Mouse (Mus musculus): ENCODE results near the gene Gm11992. TPM values are rescaled to one million over a fixed set of nuclear protein-coding genes. Genes with fewer than 3 reads are reported as not detected.

Gene Gm11992
- polyA plus RNA-seq, 1 experiment from 2014 or later, result 0.75 TPM

GRCm38 (mm10) chr11:9047044-9047443 is 1.4 kb upstream of the Gm11992 start:
- Histone ChIP-seq H3K4me3 (no peak overlapping the region), H3K9me3 (replicated peaks) (no peaks in the 10 kb centered on the region), H3K4me1 (peaks cover 6% of the 10 kb centered on the region), H3K27ac (no peak overlapping the region), H3K27me3 (peaks cover 21% of the 10 kb centered on the region), H3K9ac (no peak overlapping the region), H3K4me2 (no peak overlapping the region), H3K36me3 (ENCODE audit: poor library complexity, severe bottlenecking) (no peaks in the 10 kb centered on the region)
- WGBS, result 83% methylated on average over 5 of the region's 5 CpGs
- no peak for ATAC-seq

- peak; percentile 84 for ATAC-seq
- no peak within 1 kb of the TSS for H3K27ac ChIP-seq
- peaks cover 6% of the 10 kb centered on the region for H3K4me1 ChIP-seq
- peak within 1 kb of the TSS; percentile 45 for H3K4me3 ChIP-seq
- H3K27me3 ChIP-seq, result peaks cover 21% of the 10 kb centered on the region
- no peaks in the 10 kb centered on the region for H3K36me3 ChIP-seq (ENCODE audit: poor library complexity, severe bottlenecking)
- no peaks in the 10 kb centered on the region for H3K9me3 ChIP-seq (replicated peaks)
- WGBS, result under 1% methylated on average over 18 of the region's 18 CpGs
- peak within 1 kb of the TSS; percentile 55 for H3K9ac ChIP-seq
- peak within 1 kb of the TSS; percentile 93 for H3K4me2 ChIP-seq
These were observed 288 bp downstream of the Gm11992 start, which contains the start of gene Sun3 for GRCm38 (mm10) chr11:9048703-9049060. TSS of gene Sun3 (minus strand) at chr11:9048991.

GRCm38 (mm10) chr11:9050241-9050640 is 1.8 kb downstream of the Gm11992 start:
- no peak for ATAC-seq
- no peak overlapping the region for H3K4me3 ChIP-seq
- peaks cover 21% of the 10 kb centered on the region for H3K27me3 ChIP-seq
- no peak overlapping the region for H3K4me2 ChIP-seq
- no peaks in the 10 kb centered on the region for H3K9me3 ChIP-seq (replicated peaks)
- no peak overlapping the region for H3K27ac ChIP-seq
- WGBS, result 81% methylated on average over 4 of the region's 4 CpGs
- H3K9ac ChIP-seq, result no peak overlapping the region
- peaks cover 6% of the 10 kb centered on the region for H3K4me1 ChIP-seq
- no peaks in the 10 kb centered on the region for H3K36me3 ChIP-seq (ENCODE audit: poor library complexity, severe bottlenecking)

GRCm38 (mm10) chr11:9051895-9052294 is 3.5 kb downstream of the Gm11992 start:
- Histone ChIP-seq H3K9me3 (replicated peaks) (no peaks in the 10 kb centered on the region), H3K27ac (no peak overlapping the region), H3K4me1 (peaks cover 6% of the 10 kb centered on the region), H3K36me3 (ENCODE audit: poor library complexity, severe bottlenecking) (no peaks in the 10 kb centered on the region), H3K4me2 (no peak overlapping the region), H3K4me3 (no peak overlapping the region), H3K27me3 (peaks cover 21% of the 10 kb centered on the region), H3K9ac (no peak overlapping the region)
- 71% methylated on average over 2 of the region's 2 CpGs for WGBS
- ATAC-seq, result no peak

- Histone ChIP-seq H3K27ac (no peak overlapping the region), H3K4me3 (no peak overlapping the region), H3K9ac (no peak overlapping the region), H3K9me3 (replicated peaks) (no peaks in the 10 kb centered on the region), H3K36me3 (ENCODE audit: poor library complexity, severe bottlenecking) (no peaks in the 10 kb centered on the region), H3K4me1 (no peaks in the 10 kb centered on the region), H3K4me2 (no peak overlapping the region), H3K27me3 (no peaks in the 10 kb centered on the region)
- 82% methylated on average over 2 of the region's 2 CpGs for WGBS
- ATAC-seq, result no peak
These were observed 8.5 kb downstream of the Gm11992 start for GRCm38 (mm10) chr11:9056937-9057336.

- Histone ChIP-seq H3K36me3 (ENCODE audit: poor library complexity, severe bottlenecking) (no peaks in the 10 kb centered on the region), H3K27ac (no peak overlapping the region)
- WGBS, result 89% methylated on average over 4 of the region's 4 CpGs
These were observed 9.3 kb downstream of the Gm11992 start for GRCm38 (mm10) chr11:9057711-9058110.

GRCm38 (mm10) chr11:9060029-9060428 is 11.6 kb downstream of the Gm11992 start:
- H3K27me3 ChIP-seq, result no peaks in the 10 kb centered on the region
- no peak overlapping the region for H3K27ac ChIP-seq
- no peaks in the 10 kb centered on the region for H3K36me3 ChIP-seq (ENCODE audit: poor library complexity, severe bottlenecking)
- H3K4me3 ChIP-seq, result no peak overlapping the region
- H3K9ac ChIP-seq, result no peak overlapping the region
- no peaks in the 10 kb centered on the region for H3K4me1 ChIP-seq
- 64% methylated on average over 1 of the region's 1 CpGs for WGBS
- no peaks in the 10 kb centered on the region for H3K9me3 ChIP-seq (replicated peaks)
- H3K4me2 ChIP-seq, result no peak overlapping the region
- ATAC-seq, result no peak

More at GRCm38 (mm10) chr11:9057711-9058110, 9.3 kb downstream of the Gm11992 start:
- H3K4me3 ChIP-seq, result no peak overlapping the region
- H3K4me1 ChIP-seq, result no peaks in the 10 kb centered on the region
- ATAC-seq, result no peak
- no peaks in the 10 kb centered on the region for H3K27me3 ChIP-seq
- H3K4me2 ChIP-seq, result no peak overlapping the region
- no peak overlapping the region for H3K9ac ChIP-seq
- no peaks in the 10 kb centered on the region for H3K9me3 ChIP-seq (replicated peaks)

- no peak for ATAC-seq
- 68% methylated on average over 5 of the region's 5 CpGs for WGBS
- H3K4me1 ChIP-seq, result no peaks in the 10 kb centered on the region
- H3K27ac ChIP-seq, result no peak overlapping the region
- H3K9ac ChIP-seq, result no peak overlapping the region
- no peaks in the 10 kb centered on the region for H3K27me3 ChIP-seq
- H3K4me3 ChIP-seq, result no peak overlapping the region
- no peak overlapping the region for H3K4me2 ChIP-seq
- H3K36me3 ChIP-seq (ENCODE audit: poor library complexity, severe bottlenecking), result no peaks in the 10 kb centered on the region
- no peaks in the 10 kb centered on the region for H3K9me3 ChIP-seq (replicated peaks)
These were observed 12.1 kb downstream of the Gm11992 start for GRCm38 (mm10) chr11:9060484-9060883.

GRCm38 (mm10) chr11:9076444-9076843 is 28.1 kb downstream of the Gm11992 start:
- H3K27me3 ChIP-seq, result no peaks in the 10 kb centered on the region
- H3K9ac ChIP-seq, result no peak overlapping the region
- no peak overlapping the region for H3K27ac ChIP-seq
- no peak overlapping the region for H3K4me3 ChIP-seq
- no peak overlapping the region for H3K4me2 ChIP-seq
- H3K9me3 ChIP-seq (replicated peaks), result no peaks in the 10 kb centered on the region
- 85% methylated on average over 3 of the region's 3 CpGs for WGBS
- no peaks in the 10 kb centered on the region for H3K36me3 ChIP-seq (ENCODE audit: poor library complexity, severe bottlenecking)
- ATAC-seq, result no peak
- no peaks in the 10 kb centered on the region for H3K4me1 ChIP-seq

GRCm38 (mm10) chr11:9113189-9113588 is 64.8 kb downstream of the Gm11992 start:
- H3K4me2 ChIP-seq, result no peak overlapping the region
- ATAC-seq, result no peak
- H3K4me3 ChIP-seq, result no peak overlapping the region
- no peak overlapping the region for H3K9ac ChIP-seq
- H3K4me1 ChIP-seq, result peaks cover 11% of the 10 kb centered on the region
- no peaks in the 10 kb centered on the region for H3K36me3 ChIP-seq (ENCODE audit: poor library complexity, severe bottlenecking)
- H3K27ac ChIP-seq, result no peak overlapping the region
- no peaks in the 10 kb centered on the region for H3K9me3 ChIP-seq (replicated peaks)
- H3K27me3 ChIP-seq, result peaks cover 35% of the 10 kb centered on the region
- 77% methylated on average over 2 of the region's 2 CpGs for WGBS

- Histone ChIP-seq H3K4me1 (peaks cover 27% of the 10 kb centered on the region), H3K4me2 (peak overlapping the region; percentile 33), H3K27me3 (peaks cover 52% of the 10 kb centered on the region), H3K36me3 (ENCODE audit: poor library complexity, severe bottlenecking) (no peaks in the 10 kb centered on the region), H3K4me3 (no peak overlapping the region), H3K27ac (no peak overlapping the region), H3K9me3 (replicated peaks) (no peaks in the 10 kb centered on the region), H3K9ac (no peak overlapping the region)
- no peak for ATAC-seq
- 17% methylated on average over 9 of the region's 9 CpGs for WGBS
These were observed 67.2 kb downstream of the Gm11992 start for GRCm38 (mm10) chr11:9115367-9116120.

- Histone ChIP-seq H3K27ac (no peak overlapping the region), H3K9me3 (replicated peaks) (no peaks in the 10 kb centered on the region), H3K4me3 (no peak overlapping the region), H3K4me2 (peak overlapping the region; percentile 33), H3K36me3 (ENCODE audit: poor library complexity, severe bottlenecking) (no peaks in the 10 kb centered on the region), H3K27me3 (peaks cover 55% of the 10 kb centered on the region), H3K9ac (no peak overlapping the region), H3K4me1 (peaks cover 27% of the 10 kb centered on the region)
- 1% methylated on average over 10 of the region's 10 CpGs for WGBS
- no peak for ATAC-seq
These were observed 67.7 kb downstream of the Gm11992 start for GRCm38 (mm10) chr11:9116121-9116520.

- Histone ChIP-seq H3K9ac (no peak overlapping the region), H3K4me3 (no peak overlapping the region), H3K4me1 (peaks cover 27% of the 10 kb centered on the region), H3K27ac (no peak overlapping the region), H3K4me2 (peak overlapping the region; percentile 96; the same call in 1 of the 2 replicates), H3K27me3 (peaks cover 55% of the 10 kb centered on the region), H3K36me3 (ENCODE audit: poor library complexity, severe bottlenecking) (no peaks in the 10 kb centered on the region), H3K9me3 (replicated peaks) (no peaks in the 10 kb centered on the region)
- WGBS, result 7% methylated on average over 3 of the region's 3 CpGs
- no peak for ATAC-seq
These were observed 68.5 kb downstream of the Gm11992 start for GRCm38 (mm10) chr11:9116916-9117315.
